Mouse (Mus musculus): ENCODE results near the gene Rhof.

GRCm38 (mm10) chr5:123134186-123134874, 1.8 kb upstream of the Rhof start:
- TF ChIP-seq GATA2 (IDR thresholded peaks at IDR 0.05; ENCODE audit: borderline replicate concordance, low read depth, low read length) (no peak), CTCF (IDR thresholded peaks at IDR 0.05; ENCODE audit: low read depth, low read length) (no peak), GATA1 (IDR thresholded peaks at IDR 0.05; ENCODE audit: borderline replicate concordance, low read length) (no peak)

Measured in G1E (cell line).